Mouse (Mus musculus) forebrain, embryonic 11.5 days (tissue): Measurements from ENCODE around the gene Tnfrsf25. TPM values are rescaled to one million over a fixed set of nuclear protein-coding genes. Genes with fewer than 3 reads are reported as not detected.

Source experiments
- ATAC-seq: fragments of 200-750 bp; cut with Nextera tagmentation; replicated peaks from 2 replicates; pipeline ENCODE4 v1.8.0; 2017; ENCODE audit warnings: moderate TSS enrichment; ENCODE audit not compliant: low FRiP score
- DNase-seq: peaks from one replicate; pipeline ENCODE4 v3.0.0-alpha.2; 2017; ENCODE audit warnings: low spot score
- H3K27ac ChIP-seq: fragments of 300-500 bp; sonication (generic); 2 replicates; pipeline ENCODE4 v1.5.1; 2014; ENCODE audit warnings: low read depth, low read length
- H3K27me3 ChIP-seq: fragments of 300-500 bp; sonication (generic); 2 replicates; pipeline ENCODE4 v1.6.1; 2014; ENCODE audit warnings: mild to moderate bottlenecking, low read length, mixed read lengths; ENCODE audit not compliant: control insufficient read depth, insufficient read depth
- H3K36me3 ChIP-seq: fragments of 300-500 bp; sonication (generic); 2 replicates; pipeline ENCODE4 v1.6.1; 2014; ENCODE audit warnings: mild to moderate bottlenecking, low read length, moderate library complexity, mixed read lengths; ENCODE audit not compliant: control insufficient read depth, insufficient read depth
- H3K4me1 ChIP-seq: fragments of 300-500 bp; sonication (generic); replicated peaks from 2 replicates; pipeline ENCODE4 v1.6.1; 2014; ENCODE audit warnings: low read length, mixed read lengths; ENCODE audit not compliant: control insufficient read depth, insufficient read depth
- H3K4me2 ChIP-seq: fragments of 300-500 bp; sonication (generic); 2 replicates; pipeline ENCODE4 v1.6.1; 2014; ENCODE audit warnings: low read depth, mild to moderate bottlenecking, low read length, moderate library complexity, mixed read lengths; ENCODE audit not compliant: severe bottlenecking
- H3K4me3 ChIP-seq: fragments of 300-500 bp; sonication (generic); 2 replicates; pipeline ENCODE4 v1.5.1; 2014; ENCODE audit warnings: low read depth, low read length
- H3K9ac ChIP-seq: fragments of 300-500 bp; sonication (generic); 2 replicates; pipeline ENCODE4 v1.6.1; 2014; ENCODE audit warnings: low read length
- H3K9me3 ChIP-seq: fragments of 300-500 bp; sonication (generic); 2 replicates; pipeline ENCODE4 v1.6.1; 2016; ENCODE audit warnings: low read length, mixed read lengths; ENCODE audit not compliant: control insufficient read depth
- WGBS: fragments of 180-500 bp; shearing (Covaris S2); extraction: QIAGEN DNeasy Blood & Tissue Kit; methylation state at CpG from one replicate; pipeline ENCODE4 v1.1.7; 2014; 5-methylcytosine and 5-hydroxymethylcytosine counted together
- polyA plus RNA-seq: library from polyadenylated mRNA; unstranded; fragments of >200 nt; fragmentation: Nextera tagmentation; extraction: Ambion mirVana; gene quantifications from 2 replicates; pipeline ENCODE4 v1.2.1, GENCODE M21; 2014

Gene Tnfrsf25
- polyA plus RNA-seq, 1 experiment from 2014 or later, result not detected

DNA sequence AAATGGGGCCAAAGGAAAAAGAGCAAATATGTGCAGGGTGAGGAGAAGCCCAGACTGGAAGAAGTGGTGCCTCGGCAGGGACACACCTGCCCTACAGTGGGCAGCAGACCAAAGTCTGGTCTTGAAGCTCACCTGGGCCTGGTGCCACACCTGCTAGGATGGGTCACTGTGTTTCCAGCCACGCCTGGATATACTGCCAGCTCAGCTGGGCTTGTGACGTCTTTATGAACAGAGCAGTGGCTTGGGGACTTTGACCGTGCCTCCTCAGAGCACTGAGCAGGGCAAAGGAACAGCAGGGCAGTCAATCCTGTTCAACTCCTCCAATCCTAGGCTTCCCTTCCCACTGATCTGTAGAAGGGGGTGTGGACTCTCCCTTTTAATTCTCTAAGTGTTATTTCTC lies 45.0 kb downstream of the Tnfrsf25 start:
- H3K4me3 ChIP-seq, result no peak overlapping the region
- H3K9ac ChIP-seq, result no peak overlapping the region
- H3K4me1 ChIP-seq, result peaks cover 6% of the 10 kb centered on the region; the same call in 1 of the 2 replicates
- H3K27ac ChIP-seq, result no peak overlapping the region
- no peaks in the 10 kb centered on the region for H3K9me3 ChIP-seq
- no peaks in the 10 kb centered on the region for H3K36me3 ChIP-seq
- peaks cover 51% of the 10 kb centered on the region for H3K27me3 ChIP-seq
- no peak for ATAC-seq
- 30% methylated on average over 4 of the region's 4 CpGs for WGBS
- H3K4me2 ChIP-seq, result no peak overlapping the region
- DNase-seq, result no peak

GRCm38 (mm10) chr4:152161601-152162000 lies 45.9 kb downstream of the Tnfrsf25 start:
- no peak overlapping the region for H3K9ac ChIP-seq
- H3K27ac ChIP-seq, result no peak overlapping the region
- no peak for ATAC-seq
- peaks cover 6% of the 10 kb centered on the region; the same call in 1 of the 2 replicates for H3K4me1 ChIP-seq
- 82% methylated on average over 6 of the region's 6 CpGs for WGBS
- H3K9me3 ChIP-seq, result no peaks in the 10 kb centered on the region
- H3K36me3 ChIP-seq, result no peaks in the 10 kb centered on the region
- no peak overlapping the region for H3K4me2 ChIP-seq
- H3K27me3 ChIP-seq, result peaks cover 51% of the 10 kb centered on the region
- no peak overlapping the region for H3K4me3 ChIP-seq
- DNase-seq, result no peak

DNA sequence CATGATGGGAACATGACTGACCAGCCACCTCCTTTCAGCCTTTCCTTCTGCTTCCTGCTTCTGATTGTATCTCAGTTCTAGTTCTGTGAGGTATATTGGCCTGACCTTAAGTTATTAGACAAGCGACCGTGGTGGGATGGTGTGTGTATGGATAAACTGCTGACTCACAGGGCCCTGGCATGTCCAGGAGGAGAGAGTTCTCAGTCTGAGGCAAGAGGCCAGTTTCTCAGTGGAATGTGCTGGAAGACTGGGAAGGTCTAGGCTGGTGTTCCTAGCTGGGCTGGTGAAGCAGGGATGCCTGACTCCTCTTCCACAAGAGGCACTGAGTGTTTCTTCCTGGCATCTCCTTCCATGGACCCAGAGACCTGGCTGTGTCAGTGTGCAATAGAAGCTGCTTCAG lies 47.0 kb downstream of the Tnfrsf25 start:
- DNase-seq (no peak), ATAC-seq (no peak)
- Histone ChIP-seq H3K9me3 (no peaks in the 10 kb centered on the region), H3K4me2 (no peak overlapping the region), H3K9ac (no peak overlapping the region), H3K36me3 (no peaks in the 10 kb centered on the region), H3K27ac (no peak overlapping the region), H3K4me3 (no peak overlapping the region), H3K27me3 (peaks cover 44% of the 10 kb centered on the region), H3K4me1 (peaks cover 6% of the 10 kb centered on the region; the same call in 1 of the 2 replicates)
- 90% methylated on average over 2 of the region's 2 CpGs for WGBS

DNA sequence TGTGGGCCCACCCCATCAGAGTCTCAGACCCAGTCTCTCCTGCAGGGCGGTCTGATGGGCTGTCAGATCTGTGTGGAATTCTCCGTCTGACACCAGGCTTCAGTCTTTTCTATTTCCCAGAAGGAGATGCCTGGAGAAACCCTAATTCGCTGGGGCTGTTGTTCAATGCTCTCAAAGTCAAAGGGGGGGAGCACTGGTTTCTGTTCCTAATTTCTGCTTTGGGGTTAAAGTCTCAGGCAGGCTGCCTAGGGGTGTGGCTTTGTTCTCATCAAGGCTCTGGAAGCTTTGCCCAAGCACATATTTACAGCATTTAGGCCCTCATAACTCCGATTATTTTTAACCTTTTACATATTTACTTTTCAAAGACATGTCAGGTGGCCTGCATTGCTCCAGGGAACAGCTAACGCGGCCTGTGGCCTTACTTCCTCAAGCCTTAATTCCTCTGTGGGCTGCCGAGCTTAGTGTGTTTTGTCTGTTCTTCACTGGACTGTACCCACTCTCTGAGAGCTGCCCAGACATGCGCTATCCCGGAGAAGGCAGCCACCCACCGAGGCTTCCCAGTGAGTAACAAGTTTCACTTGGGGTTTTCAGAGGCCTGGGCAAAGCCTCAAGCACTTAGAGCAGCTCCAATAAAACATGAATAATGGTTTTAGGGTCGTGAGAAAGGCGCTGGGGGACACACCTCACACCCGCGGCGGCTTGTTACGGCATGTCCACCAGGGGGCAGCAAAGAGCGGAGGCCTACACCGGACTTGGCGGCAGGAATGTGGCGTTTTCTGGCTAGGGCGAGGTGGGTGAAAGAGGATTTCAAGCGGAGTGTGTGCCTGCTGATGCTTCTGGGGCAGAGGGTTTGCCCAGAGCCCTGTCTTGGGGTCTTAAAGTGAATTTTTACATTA lies 49.5 kb downstream of the Tnfrsf25 start:
- WGBS, result 30% methylated on average over 22 of the region's 22 CpGs
- no peaks in the 10 kb centered on the region for H3K9me3 ChIP-seq
- no peaks in the 10 kb centered on the region for H3K36me3 ChIP-seq
- DNase-seq, result peak; percentile 86
- ATAC-seq, result 0 out of 2 replicates have a peak, but pooled peaks have one; percentile 12
- no peaks in the 10 kb centered on the region for H3K4me1 ChIP-seq
- no peak overlapping the region for H3K9ac ChIP-seq
- H3K27ac ChIP-seq, result no peak overlapping the region
- H3K4me3 ChIP-seq, result no peak overlapping the region
- H3K27me3 ChIP-seq, result peaks cover 19% of the 10 kb centered on the region
- H3K4me2 ChIP-seq, result no peak overlapping the region

- Histone ChIP-seq H3K4me1 (no peaks in the 10 kb centered on the region), H3K27me3 (no peaks in the 10 kb centered on the region), H3K4me3 (no peak overlapping the region), H3K36me3 (no peaks in the 10 kb centered on the region), H3K4me2 (no peak overlapping the region), H3K9me3 (no peaks in the 10 kb centered on the region; the same call in 1 of the 2 replicates), H3K27ac (no peak overlapping the region), H3K9ac (no peak overlapping the region)
- ATAC-seq (no peak), DNase-seq (no peak)
- 71% methylated on average over 8 of the region's 8 CpGs for WGBS
These were observed 52.3 kb downstream of the Tnfrsf25 start for GRCm38 (mm10) chr4:152168052-152168451.

DNA sequence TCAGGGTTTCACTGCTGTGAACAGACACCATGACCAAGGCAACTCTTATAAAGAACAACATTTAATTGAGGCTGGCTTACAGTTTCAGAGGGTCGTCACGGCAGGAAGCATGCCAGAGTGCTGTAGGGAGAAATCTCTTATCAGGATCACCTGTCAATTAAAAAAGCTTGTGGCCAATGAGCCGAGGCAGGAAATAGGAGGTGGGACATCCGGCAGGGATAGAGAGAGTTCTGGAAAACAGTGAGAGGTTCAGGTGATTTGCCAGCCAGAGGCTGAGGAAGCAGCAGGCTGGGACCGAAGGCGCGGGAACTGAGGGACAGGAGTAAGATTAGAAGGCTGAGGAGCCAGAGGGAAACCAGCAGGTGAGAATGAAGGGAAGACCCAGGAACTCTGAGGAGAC lies 53.4 kb downstream of the Tnfrsf25 start:
- H3K27ac ChIP-seq, result no peak overlapping the region
- DNase-seq (no peak), ATAC-seq (no peak)
- WGBS, result 85% methylated on average over 7 of the region's 7 CpGs
- no peak overlapping the region for H3K4me2 ChIP-seq
- no peaks in the 10 kb centered on the region for H3K4me1 ChIP-seq
- no peak overlapping the region for H3K9ac ChIP-seq
- H3K4me3 ChIP-seq, result no peak overlapping the region
- no peaks in the 10 kb centered on the region; the same call in 1 of the 2 replicates for H3K9me3 ChIP-seq
- H3K36me3 ChIP-seq, result no peaks in the 10 kb centered on the region
- no peaks in the 10 kb centered on the region for H3K27me3 ChIP-seq

Other genes starting within 250 kb of the Tnfrsf25 start
- 94.4 and 96.9 TPM in 2 replicates for gene Dnajc11, start 182.2 kb upstream of the Tnfrsf25 start, polyA plus RNA-seq
- gene Thap3, start 126.9 kb upstream of the Tnfrsf25 start, polyA plus RNA-seq, result 25.1 and 28.9 TPM in 2 replicates
- 27.0 and 28.6 TPM in 2 replicates for gene Phf13, start 119.7 kb upstream of the Tnfrsf25 start, polyA plus RNA-seq
- 3.9 and 5.3 TPM in 2 replicates for gene Klhl21, start 107.1 kb upstream of the Tnfrsf25 start, polyA plus RNA-seq
- 20.7 and 26.7 TPM in 2 replicates for gene Zbtb48, start 88.3 kb upstream of the Tnfrsf25 start, polyA plus RNA-seq
- gene Tas1r1, start 77.4 kb upstream of the Tnfrsf25 start, polyA plus RNA-seq, result 0.24 and 0.67 TPM in 2 replicates
- gene Nol9, start 76.6 kb upstream of the Tnfrsf25 start, polyA plus RNA-seq, result 41.0 and 41.9 TPM in 2 replicates
- 8.0 and 8.2 TPM in 2 replicates for gene Plekhg5, start 43.4 kb upstream of the Tnfrsf25 start, polyA plus RNA-seq
- 0.90 and 1.2 TPM in 2 replicates for gene Espn, start 36.4 kb downstream of the Tnfrsf25 start, polyA plus RNA-seq
- not detected in 2 replicates for gene Hes2, start 42.9 kb downstream of the Tnfrsf25 start, polyA plus RNA-seq
- 75.1 and 77.8 TPM in 2 replicates for gene Acot7, start 62.2 kb downstream of the Tnfrsf25 start, polyA plus RNA-seq
- gene Gpr153, start 158.3 kb downstream of the Tnfrsf25 start, polyA plus RNA-seq, result 6.1 and 6.6 TPM in 2 replicates
- 0.53 and 1.0 TPM in 2 replicates for gene Hes3, start 175.7 kb downstream of the Tnfrsf25 start, polyA plus RNA-seq
- 22.1 and 23.6 TPM in 2 replicates for gene Icmt, start 181.3 kb downstream of the Tnfrsf25 start, polyA plus RNA-seq
- 0.60 and 1.2 TPM in 2 replicates for gene Rnf207, start 203.1 kb downstream of the Tnfrsf25 start, polyA plus RNA-seq
- gene Rpl22, start 209.8 kb downstream of the Tnfrsf25 start, polyA plus RNA-seq, result 310 and 360 TPM in 2 replicates
- gene Chd5, start 222.7 kb downstream of the Tnfrsf25 start, polyA plus RNA-seq, result 1.3 and 1.5 TPM in 2 replicates